Mouse (Mus musculus): ENCODE measurements around the gene Trpv1. TPM values are rescaled to one million over a fixed set of nuclear protein-coding genes. Genes with fewer than 3 reads are reported as not detected.

The Trpv1 gene
- 0.04 and 0.05 TPM in 2 replicates for polyA plus RNA-seq (2012; rRNA removed)

DNA sequence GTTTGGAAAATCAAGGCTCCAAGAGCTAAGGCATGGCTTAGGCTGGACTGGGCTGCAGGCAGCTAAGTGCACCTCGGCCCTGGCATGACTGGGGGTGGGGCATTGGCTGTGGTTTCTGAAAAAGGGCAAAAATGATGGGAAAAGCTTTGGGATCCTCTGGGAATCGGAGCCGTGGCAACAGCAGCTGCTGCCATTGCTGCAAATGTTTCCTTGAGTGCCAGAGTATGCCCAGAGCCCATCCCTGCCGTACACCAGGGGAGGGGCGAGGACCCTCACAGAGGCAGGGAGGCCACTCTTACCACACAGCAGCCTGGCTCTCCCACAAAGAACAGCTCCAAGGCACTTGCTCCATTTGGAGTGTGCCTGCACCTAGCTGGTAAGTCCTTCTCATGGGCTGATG is at the start of gene Trpv1:
Gene Trpv1, plus strand, starts transcription at position 301 of the 400 bp plus-strand sequence.

DNA sequence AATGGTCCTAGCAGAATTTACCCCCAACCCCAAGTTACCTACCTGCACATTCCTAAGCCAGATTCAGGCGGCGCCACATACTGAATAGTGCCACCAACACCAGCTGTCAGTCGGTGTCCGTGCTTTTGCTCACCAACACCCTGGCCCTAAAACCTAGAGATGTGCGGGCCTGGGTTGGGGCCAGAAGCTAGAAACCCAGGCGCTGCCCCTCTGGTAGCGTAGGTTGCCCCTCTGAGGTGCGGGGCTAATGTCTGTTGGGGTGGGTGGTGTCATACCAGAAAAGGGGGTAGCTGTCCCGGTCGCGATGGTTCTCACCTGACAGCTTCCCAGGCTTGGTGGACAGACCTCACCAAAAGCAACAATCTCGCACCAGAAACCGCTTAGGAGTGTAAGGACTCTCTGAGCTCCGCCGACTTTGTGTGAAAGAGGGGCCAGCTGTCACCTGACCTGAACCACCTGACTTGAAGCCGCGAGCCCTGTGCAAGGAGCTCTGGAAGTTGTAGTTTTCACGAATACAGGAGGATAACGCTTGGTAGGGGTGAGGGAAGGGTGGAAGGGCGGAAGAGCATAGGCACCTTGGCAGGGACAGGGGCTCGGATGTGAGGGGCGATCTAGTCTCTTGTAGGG is 35.4 kb upstream of the Trpv1 start, which contains the start of gene Ctns:
Gene Ctns, minus strand, starts transcription at position 440 of the 627 bp plus-strand sequence.

DNA sequence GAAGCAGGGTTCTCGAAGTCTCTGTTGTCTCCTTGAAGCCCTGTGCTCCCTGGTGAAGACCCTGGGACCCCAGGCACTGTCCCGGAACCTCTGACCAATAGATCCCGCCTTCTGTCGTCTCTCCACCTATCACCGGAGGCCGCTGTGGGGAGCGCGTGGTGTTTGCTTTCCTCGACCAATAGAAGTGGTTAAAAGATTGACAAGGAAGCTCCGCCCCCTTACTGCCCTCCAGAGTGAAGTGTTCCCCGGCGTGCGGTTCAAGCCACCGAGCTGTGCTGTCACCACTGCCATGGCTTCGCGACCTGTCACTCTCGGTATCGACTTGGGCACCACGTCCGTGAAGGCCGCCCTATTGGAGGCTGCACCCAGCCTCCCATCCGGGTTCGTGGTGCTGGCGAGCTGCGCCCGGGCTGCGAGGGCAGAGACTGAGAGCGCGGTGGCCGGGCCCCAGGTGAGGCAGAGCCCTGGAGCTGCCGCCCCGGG is 34.8 kb upstream of the Trpv1 start, which contains the start of gene Shpk:
Gene Shpk, plus strand, starts transcription at position 231 of the 483 bp plus-strand sequence.

DNA sequence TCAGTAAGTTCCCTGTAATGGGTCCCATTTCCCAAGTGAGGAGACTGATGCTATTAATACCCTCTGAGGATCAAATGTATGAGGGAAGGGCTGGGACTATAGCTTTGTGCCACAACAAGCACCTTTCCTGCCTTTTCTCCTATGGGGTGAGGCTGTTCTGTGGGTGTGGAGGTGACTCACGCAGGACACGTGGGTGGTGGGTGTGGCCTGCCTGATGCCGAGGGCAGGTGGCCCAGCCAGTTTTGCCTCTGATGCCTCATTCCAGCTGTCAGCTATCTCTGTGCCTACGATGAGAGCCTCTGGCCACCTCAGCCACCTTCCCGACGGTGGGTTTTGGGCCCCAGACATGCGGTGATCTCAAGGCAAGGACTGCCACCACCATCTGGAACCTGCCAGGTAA is 33.2 kb downstream of the Trpv1 start, which contains the start of gene Trpv3:
Gene Trpv3, plus strand, starts transcription at position 122 of the 400 bp plus-strand sequence.

Other genes with a start within 250 kb of the Trpv1 start
- 1.2 and 1.7 TPM in 2 replicates for gene P2rx1, start 235.2 kb upstream of the Trpv1 start, polyA plus RNA-seq (2012; rRNA removed)
- gene Camkk1, start 215.3 kb upstream of the Trpv1 start, polyA plus RNA-seq (2012; rRNA removed) = 5.3 and 7.2 TPM in 2 replicates
- 9.6 and 11.2 TPM in 2 replicates for gene Ncbp3, start 186.5 kb upstream of the Trpv1 start, polyA plus RNA-seq (2012; rRNA removed)
- gene Itgae, start 143.7 kb upstream of the Trpv1 start, polyA plus RNA-seq (2012; rRNA removed) = 0.08 and 0.09 TPM in 2 replicates
- 7.2 and 8.3 TPM in 2 replicates for gene Haspin, start 96.0 kb upstream of the Trpv1 start, polyA plus RNA-seq (2012; rRNA removed)
- 0.28 and 0.30 TPM in 2 replicates for gene P2rx5, start 73.9 kb upstream of the Trpv1 start, polyA plus RNA-seq (2012; rRNA removed)
- gene Emc6, start 57.3 kb upstream of the Trpv1 start, polyA plus RNA-seq (2012; rRNA removed) = 54.9 and 65.4 TPM in 2 replicates
- gene Tax1bp3, start 57.2 kb upstream of the Trpv1 start, polyA plus RNA-seq (2012; rRNA removed) = 36.6 and 91.2 TPM in 2 replicates
- 12.3 and 21.2 TPM in 2 replicates for gene Ctns, start 35.2 kb upstream of the Trpv1 start, polyA plus RNA-seq (2012; rRNA removed)
- gene Shpk, start 34.8 kb upstream of the Trpv1 start, polyA plus RNA-seq (2012; rRNA removed) = 0.91 and 1.5 TPM in 2 replicates
- 0.01 and 0.06 TPM in 2 replicates for gene Trpv3, start 33.1 kb downstream of the Trpv1 start, polyA plus RNA-seq (2012; rRNA removed)
- 0.25 and 0.46 TPM in 2 replicates for gene Aspa, start 95.3 kb downstream of the Trpv1 start, polyA plus RNA-seq (2012; rRNA removed)
- gene Gm49340, start 95.4 kb downstream of the Trpv1 start, polyA plus RNA-seq (2012; rRNA removed) = not detected in 2 replicates
- gene Spata22, start 95.4 kb downstream of the Trpv1 start, polyA plus RNA-seq (2012; rRNA removed) = 0.13 TPM in 1 of 2 replicates, not detected in the other
- not detected in 2 replicates for gene Olfr20, start 116.5 kb downstream of the Trpv1 start, polyA plus RNA-seq (2012; rRNA removed)
- not detected in 2 replicates for gene Olfr376, start 137.0 kb downstream of the Trpv1 start, polyA plus RNA-seq (2012; rRNA removed)
- not detected in 2 replicates for gene Olfr1, start 165.3 kb downstream of the Trpv1 start, polyA plus RNA-seq (2012; rRNA removed)
- not detected in 2 replicates for gene Olfr378, start 194.2 kb downstream of the Trpv1 start, polyA plus RNA-seq (2012; rRNA removed)
- not detected in 2 replicates for gene Olfr380, start 223.2 kb downstream of the Trpv1 start, polyA plus RNA-seq (2012; rRNA removed)

All from central nervous system, embryonic 11.5 days (tissue).